Mouse (Mus musculus) intestine, embryonic 16.5 days (tissue): Measurements from ENCODE around the gene Tmem14c. TPM values are rescaled to one million over a fixed set of nuclear protein-coding genes. Genes with fewer than 3 reads are reported as not detected.

Experiments used
- ATAC-seq: fragments of 200-750 bp; cut with Nextera tagmentation; 2 replicates; pipeline ENCODE4 v1.8.0; 2017; ENCODE audit warnings: moderate TSS enrichment, moderate library complexity
- H3K27ac ChIP-seq: fragments of 300-500 bp; sonication (generic); 2 replicates; pipeline ENCODE4 v1.5.1; 2014; ENCODE audit warnings: mild to moderate bottlenecking, low read length
- H3K27me3 ChIP-seq: fragments of 300-500 bp; sonication (generic); replicated peaks from 2 replicates; pipeline ENCODE4 v1.6.1; 2014; ENCODE audit warnings: low read length, control low read depth, mixed read lengths; ENCODE audit not compliant: control insufficient read depth, insufficient read depth
- H3K36me3 ChIP-seq: fragments of 300-500 bp; sonication (generic); 2 replicates; pipeline ENCODE4 v1.6.1; 2014; ENCODE audit warnings: low read length, control low read depth; ENCODE audit not compliant: control insufficient read depth, insufficient read depth
- H3K4me1 ChIP-seq: fragments of 300-500 bp; sonication (generic); 2 replicates; pipeline ENCODE4 v1.6.1; 2014; ENCODE audit warnings: low read length, control low read depth, mixed read lengths; ENCODE audit not compliant: control insufficient read depth, insufficient read depth
- H3K4me2 ChIP-seq: fragments of 300-500 bp; sonication (generic); 2 replicates; pipeline ENCODE4 v1.6.1; 2014; ENCODE audit warnings: low read depth, low read length, control low read depth
- H3K4me3 ChIP-seq: fragments of 300-500 bp; sonication (generic); 2 replicates; pipeline ENCODE4 v1.5.1; 2014; ENCODE audit warnings: mild to moderate bottlenecking, low read length
- H3K9ac ChIP-seq: fragments of 300-500 bp; sonication (generic); 2 replicates; pipeline ENCODE4 v1.6.1; 2014; ENCODE audit warnings: low read depth, low read length
- H3K9me3 ChIP-seq: fragments of 300-500 bp; sonication (generic); 2 replicates; pipeline ENCODE4 v1.6.1; 2016; ENCODE audit warnings: low read length, control low read depth; ENCODE audit not compliant: control insufficient read depth
- WGBS: fragments of 180-500 bp; shearing (Covaris S2); extraction: QIAGEN DNeasy Blood & Tissue Kit; methylation state at CpG from one replicate; pipeline ENCODE4 v1.1.7; 2014; 5-methylcytosine and 5-hydroxymethylcytosine counted together
- polyA plus RNA-seq: library from polyadenylated mRNA; unstranded; fragments of >200 nt; fragmentation: Nextera tagmentation; extraction: Ambion mirVana; gene quantifications from 2 replicates; pipeline ENCODE4 v1.2.1, GENCODE M21; 2015

The Tmem14c gene
- polyA plus RNA-seq = 347 and 351 TPM in 2 replicates

DNA sequence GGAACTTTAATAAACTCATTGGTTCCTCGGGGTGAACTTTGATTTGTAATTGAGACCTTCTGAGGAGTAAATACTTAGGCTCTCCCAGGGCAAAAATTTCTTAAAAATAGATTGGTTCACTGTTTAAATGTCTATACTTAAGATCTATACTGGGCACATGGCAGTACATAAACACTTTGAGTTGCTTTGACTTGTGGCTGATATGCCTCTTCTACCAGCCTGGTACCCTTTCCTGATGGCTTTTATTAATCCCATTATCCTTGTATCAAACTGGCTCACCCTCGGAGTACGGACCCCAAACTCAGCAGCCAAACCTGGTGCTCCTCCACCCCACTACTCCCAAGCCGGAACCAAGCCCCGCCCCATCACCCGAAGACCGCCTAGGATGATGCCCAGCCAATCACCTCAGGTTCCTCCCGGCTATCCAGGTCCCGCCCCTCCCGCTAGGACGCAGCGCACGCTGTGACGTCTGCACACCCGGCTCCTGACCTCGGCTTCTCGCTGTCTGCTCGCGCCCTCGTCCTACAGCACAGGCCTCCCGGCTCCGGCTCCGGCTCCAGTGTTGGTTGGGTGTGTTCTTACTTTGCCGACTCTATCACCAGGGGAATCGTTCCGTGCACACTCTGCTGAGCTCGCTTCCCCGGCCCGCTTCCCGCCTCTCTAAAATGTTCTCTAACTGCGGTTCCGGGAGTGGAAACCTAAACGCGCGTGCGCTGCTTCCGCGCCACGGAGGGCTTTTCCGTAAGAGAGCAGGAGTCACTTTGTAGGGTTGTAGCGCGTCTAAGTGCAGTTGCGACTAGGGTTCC is at the start of gene Tmem14c:
Gene Tmem14c (plus strand): TSS at position 464 of the 806 bp plus-strand sequence.
- peak; percentile 98 for ATAC-seq
- under 1% methylated on average over 43 of the region's 43 CpGs for WGBS
- H3K9ac ChIP-seq = peak within 1 kb of the TSS; percentile 85
- no peaks in the 10 kb centered on the region for H3K27me3 ChIP-seq
- H3K4me3 ChIP-seq = peak within 1 kb of the TSS; percentile 77
- H3K27ac ChIP-seq = peak within 1 kb of the TSS; percentile 97
- H3K4me1 ChIP-seq = peaks cover 20% of the 10 kb centered on the region
- no peaks in the 10 kb centered on the region for H3K9me3 ChIP-seq
- peaks cover 10% of the 10 kb centered on the region; the same call in 1 of the 2 replicates for H3K36me3 ChIP-seq
- H3K4me2 ChIP-seq = peak within 1 kb of the TSS; percentile 80

DNA sequence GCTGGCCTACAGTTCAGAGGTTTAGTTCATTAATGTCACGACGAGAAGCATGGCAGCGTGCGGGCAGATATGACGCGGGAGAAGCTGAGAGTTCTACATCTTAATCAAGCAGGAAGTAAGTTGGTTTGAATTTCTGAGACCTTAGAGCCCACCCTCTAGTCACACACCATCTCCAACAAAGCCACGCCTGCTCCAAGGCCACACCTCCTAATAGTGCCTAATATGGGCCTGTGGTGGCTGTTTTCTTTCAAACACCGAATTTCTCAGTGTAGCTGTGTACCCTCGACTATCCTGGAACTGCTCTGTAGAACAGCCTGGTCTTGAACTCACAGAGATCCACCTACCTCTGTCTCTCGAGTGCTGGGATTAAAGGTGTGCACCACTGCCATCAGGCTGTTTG is 48.5 kb upstream of the Tmem14c start:
- Histone ChIP-seq H3K36me3 (no peaks in the 10 kb centered on the region), H3K4me2 (no peak overlapping the region), H3K27me3 (no peaks in the 10 kb centered on the region), H3K4me1 (no peaks in the 10 kb centered on the region), H3K27ac (no peak overlapping the region), H3K4me3 (no peak overlapping the region), H3K9ac (no peak overlapping the region), H3K9me3 (no peaks in the 10 kb centered on the region)
- ATAC-seq = no peak
- 91% methylated on average over 10 of the region's 10 CpGs for WGBS

DNA sequence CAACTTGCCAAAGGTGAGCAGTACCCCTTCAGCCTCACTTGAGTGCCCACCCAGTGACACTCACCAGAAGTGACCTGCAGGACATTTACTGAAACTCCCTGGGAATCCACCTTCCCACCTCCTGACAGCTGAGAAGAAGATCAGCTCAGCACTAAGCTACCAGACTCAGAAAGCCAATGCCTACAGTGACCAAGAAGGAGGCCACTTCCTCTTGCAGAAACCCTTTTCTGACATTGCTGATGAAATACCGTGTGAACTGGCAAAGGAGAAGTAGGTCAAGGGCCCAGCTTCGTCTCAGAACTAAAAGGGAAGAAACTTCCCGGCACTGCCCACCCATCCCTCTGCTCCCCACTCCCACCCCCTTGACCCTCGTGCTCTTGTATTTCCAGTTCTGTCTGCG is 47.5 kb upstream of the Tmem14c start:
- H3K4me2 ChIP-seq = no peak overlapping the region
- ATAC-seq = no peak
- H3K9ac ChIP-seq = no peak overlapping the region
- no peak overlapping the region for H3K4me3 ChIP-seq
- no peaks in the 10 kb centered on the region for H3K4me1 ChIP-seq
- H3K9me3 ChIP-seq = 0 out of 2 replicates have a peak, but pooled peaks cover under 1% of the 10 kb centered on the region
- WGBS = 65% methylated on average over 5 of the region's 5 CpGs
- H3K36me3 ChIP-seq = no peaks in the 10 kb centered on the region
- H3K27me3 ChIP-seq = no peaks in the 10 kb centered on the region
- no peak overlapping the region for H3K27ac ChIP-seq

DNA sequence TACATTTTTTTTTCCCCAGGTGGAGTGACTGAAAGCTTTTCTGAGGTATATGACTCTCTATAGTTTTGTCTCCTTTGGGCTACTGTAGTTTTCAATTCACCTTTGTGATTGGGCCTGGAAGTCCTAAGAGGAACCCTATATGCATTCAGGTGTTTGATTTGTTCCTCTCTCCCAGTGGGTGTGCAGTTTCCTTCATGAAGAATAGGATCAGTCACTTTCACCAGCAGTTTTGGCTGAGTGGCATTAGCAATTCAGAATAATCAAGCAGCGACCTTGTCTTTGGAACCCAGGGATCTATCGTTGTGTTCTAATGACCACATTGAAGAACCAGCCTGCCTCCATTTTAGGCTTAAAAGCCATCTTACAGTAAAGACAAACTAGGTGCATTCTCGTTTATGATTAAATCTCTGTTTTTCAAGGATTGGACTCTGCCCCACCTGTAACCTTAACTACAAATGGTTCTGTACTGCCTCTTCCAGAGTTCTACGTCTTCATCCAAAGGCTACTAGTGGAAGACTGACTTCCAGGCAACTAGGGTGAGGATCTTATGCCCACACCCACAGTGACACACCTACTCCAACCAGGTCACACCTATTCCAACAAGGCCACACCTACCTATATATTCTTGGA is 46.2 kb upstream of the Tmem14c start:
- H3K4me1 ChIP-seq = no peaks in the 10 kb centered on the region
- no peak overlapping the region for H3K4me2 ChIP-seq
- H3K27ac ChIP-seq = no peak overlapping the region
- H3K27me3 ChIP-seq = no peaks in the 10 kb centered on the region
- 0 out of 2 replicates have a peak, but pooled peaks cover 3% of the 10 kb centered on the region for H3K9me3 ChIP-seq
- ATAC-seq = no peak
- WGBS = 90% methylated on average over 4 of the region's 4 CpGs
- H3K9ac ChIP-seq = no peak overlapping the region
- H3K4me3 ChIP-seq = no peak overlapping the region
- no peaks in the 10 kb centered on the region for H3K36me3 ChIP-seq

DNA sequence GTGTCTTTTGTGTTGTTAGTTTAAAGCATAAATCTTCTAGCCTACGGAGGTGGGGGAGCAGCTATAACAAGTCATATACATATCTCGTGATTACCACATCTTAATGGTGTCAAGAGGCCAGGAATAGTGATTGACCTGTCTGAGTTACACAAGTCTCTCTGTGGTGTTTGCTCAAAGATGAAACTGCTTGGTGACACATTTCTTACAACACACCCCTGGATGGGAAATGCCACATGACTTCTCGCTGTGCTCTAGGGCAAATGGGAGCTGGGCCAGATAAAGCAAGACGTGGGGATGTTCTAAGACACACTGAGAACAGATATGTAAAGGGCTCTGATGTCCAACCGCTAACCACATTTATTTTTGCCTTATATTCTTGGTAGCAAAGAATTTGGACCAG is 44.8 kb upstream of the Tmem14c start:
- no peaks in the 10 kb centered on the region for H3K27me3 ChIP-seq
- ATAC-seq = no peak
- no peaks in the 10 kb centered on the region for H3K4me1 ChIP-seq
- H3K27ac ChIP-seq = no peak overlapping the region
- no peak overlapping the region for H3K4me3 ChIP-seq
- 0 out of 2 replicates have a peak, but pooled peaks cover 3% of the 10 kb centered on the region for H3K9me3 ChIP-seq
- no peak overlapping the region for H3K4me2 ChIP-seq
- H3K36me3 ChIP-seq = no peaks in the 10 kb centered on the region
- no peak overlapping the region for H3K9ac ChIP-seq
- WGBS = 79% methylated on average over 5 of the region's 5 CpGs

DNA sequence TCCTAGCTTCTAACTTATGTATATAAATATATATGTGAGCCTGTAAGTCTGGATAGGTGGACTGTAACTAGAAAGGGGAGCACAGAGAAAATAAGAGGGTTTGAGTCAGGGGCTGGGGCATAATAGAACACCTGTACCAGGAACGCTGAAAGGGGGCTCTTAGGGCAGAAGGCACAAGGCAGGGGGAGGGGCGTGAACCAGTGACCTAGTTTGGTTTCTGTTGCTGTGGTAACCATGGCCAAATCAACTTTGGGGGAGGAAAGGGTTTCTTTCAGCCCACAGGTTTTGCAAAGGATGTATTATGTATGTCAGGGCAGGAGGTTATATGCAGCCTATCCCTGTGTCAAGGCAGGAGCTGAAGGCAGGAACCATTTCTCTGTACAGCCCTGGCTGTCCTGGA is 44.3 kb upstream of the Tmem14c start:
- H3K36me3 ChIP-seq = no peaks in the 10 kb centered on the region
- no peak for ATAC-seq
- no peaks in the 10 kb centered on the region for H3K4me1 ChIP-seq
- H3K9ac ChIP-seq = no peak overlapping the region
- H3K27me3 ChIP-seq = no peaks in the 10 kb centered on the region
- no peak overlapping the region for H3K27ac ChIP-seq
- 81% methylated on average over 2 of the region's 2 CpGs for WGBS
- no peak overlapping the region for H3K4me2 ChIP-seq
- 0 out of 2 replicates have a peak, but pooled peaks cover 3% of the 10 kb centered on the region for H3K9me3 ChIP-seq
- no peak overlapping the region for H3K4me3 ChIP-seq

DNA sequence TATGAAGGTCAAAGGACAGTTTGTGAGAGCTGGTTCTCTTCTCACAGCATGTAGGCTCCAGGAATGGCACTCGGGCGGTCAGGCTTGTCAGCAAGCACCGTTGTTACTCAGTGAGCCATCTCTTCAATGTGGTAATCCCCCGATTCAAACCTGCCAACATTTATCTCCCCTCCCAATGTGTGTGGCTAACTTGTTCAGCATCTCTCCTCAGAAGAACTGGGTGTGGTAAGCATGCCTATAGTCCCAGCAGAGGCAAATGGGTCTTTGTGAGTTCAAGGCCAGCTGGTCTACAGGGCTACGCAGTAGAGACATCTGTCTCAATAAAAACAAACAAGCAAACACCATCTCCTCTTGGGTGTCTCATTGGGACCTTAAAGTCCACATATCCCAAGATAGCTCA is 43.1 kb upstream of the Tmem14c start:
- H3K9ac ChIP-seq = no peak overlapping the region
- H3K27me3 ChIP-seq = no peaks in the 10 kb centered on the region
- no peak overlapping the region for H3K27ac ChIP-seq
- 92% methylated on average over 5 of the region's 5 CpGs for WGBS
- no peaks in the 10 kb centered on the region for H3K4me1 ChIP-seq
- H3K4me3 ChIP-seq = no peak overlapping the region
- no peak overlapping the region for H3K4me2 ChIP-seq
- H3K9me3 ChIP-seq = 0 out of 2 replicates have a peak, but pooled peaks cover 3% of the 10 kb centered on the region
- H3K36me3 ChIP-seq = no peaks in the 10 kb centered on the region
- no peak for ATAC-seq

DNA sequence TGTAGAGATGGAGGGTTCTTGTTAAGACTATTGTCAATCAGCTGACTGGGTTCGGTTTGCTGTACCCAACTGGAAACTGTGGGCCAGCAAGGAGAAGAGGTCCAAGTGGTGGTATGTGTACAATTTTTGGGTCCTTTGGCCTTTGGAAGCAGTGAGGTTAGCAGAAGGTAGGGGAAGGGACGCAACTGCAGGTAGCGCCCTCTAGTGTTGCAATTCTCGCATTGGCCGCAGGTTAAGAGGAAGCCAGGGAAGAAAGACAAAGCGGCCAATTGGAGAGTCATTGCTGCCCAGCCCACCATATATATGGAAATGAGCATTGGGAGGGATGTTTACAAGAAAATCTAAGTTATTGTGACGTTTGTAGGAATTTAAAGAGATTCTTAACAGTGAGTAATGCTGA is 38.5 kb upstream of the Tmem14c start:
- no peaks in the 10 kb centered on the region for H3K4me1 ChIP-seq
- H3K9me3 ChIP-seq = 0 out of 2 replicates have a peak, but pooled peaks cover 3% of the 10 kb centered on the region
- no peak overlapping the region for H3K9ac ChIP-seq
- no peak overlapping the region for H3K4me2 ChIP-seq
- no peaks in the 10 kb centered on the region for H3K36me3 ChIP-seq
- WGBS = 18% methylated on average over 7 of the region's 7 CpGs
- H3K27me3 ChIP-seq = no peaks in the 10 kb centered on the region
- H3K4me3 ChIP-seq = no peak overlapping the region
- H3K27ac ChIP-seq = no peak overlapping the region
- ATAC-seq = no peak

DNA sequence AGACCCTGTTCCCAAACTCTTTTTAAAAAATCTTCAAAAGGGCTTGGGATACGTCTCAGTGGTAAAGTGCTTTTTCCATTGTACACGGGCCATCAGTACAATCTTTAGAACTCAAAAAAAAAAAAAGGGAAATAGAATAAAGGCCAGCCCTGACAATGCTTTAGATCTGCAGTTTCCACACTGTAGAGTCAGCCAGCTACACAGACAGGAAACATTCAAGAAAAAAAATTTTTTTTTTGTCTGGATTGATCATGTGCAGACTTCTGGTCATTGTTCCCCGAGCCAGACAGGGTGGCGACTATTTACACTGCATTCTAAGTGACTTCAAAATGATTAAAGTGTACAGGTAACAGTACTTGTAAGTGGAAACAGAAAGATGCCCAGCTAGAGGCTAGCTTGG is 37.4 kb upstream of the Tmem14c start:
- no peak overlapping the region for H3K4me3 ChIP-seq
- no peaks in the 10 kb centered on the region for H3K36me3 ChIP-seq
- 0 out of 2 replicates have a peak, but pooled peaks cover 1% of the 10 kb centered on the region for H3K9me3 ChIP-seq
- no peaks in the 10 kb centered on the region for H3K4me1 ChIP-seq
- H3K4me2 ChIP-seq = no peak overlapping the region
- WGBS = 67% methylated on average over 4 of the region's 4 CpGs
- H3K27ac ChIP-seq = no peak overlapping the region
- ATAC-seq = no peak
- H3K27me3 ChIP-seq = no peaks in the 10 kb centered on the region
- no peak overlapping the region for H3K9ac ChIP-seq
